Mouse (Mus musculus) ES-E14 (cell line): ENCODE measurements around the gene Kank4. TPM values are rescaled to one million over a fixed set of nuclear protein-coding genes. Genes with fewer than 3 reads are reported as not detected.
A peak's percentile ranks its signal among the peaks of the same experiment; 100 is the strongest.

Source experiments
- DNase-seq: peaks from one replicate; pipeline ENCODE4 v3.0.0-alpha.2; 2013; ENCODE audit warnings: low read depth, low spot score
- H3K27ac ChIP-seq: 2 replicates; pipeline ENCODE4 v1.5.1; 2012; ENCODE audit warnings: low read depth, mild to moderate bottlenecking, low read length, moderate library complexity, mixed read lengths; ENCODE audit not compliant: poor library complexity, insufficient read depth, severe bottlenecking
- H3K36me3 ChIP-seq: 2 replicates; pipeline ENCODE4 v1.6.1; 2012; ENCODE audit warnings: mild to moderate bottlenecking, low read length, moderate library complexity, mixed read lengths; ENCODE audit not compliant: control insufficient read depth, poor library complexity, insufficient read depth, severe bottlenecking
- H3K4me1 ChIP-seq, 2 experiments: fragments of 150-350 bp in 1 of 2; sonication (generic) in 1 of 2; 2 replicates each; pipeline ENCODE4 v1.6.1; 2012; ENCODE audit warnings: low read length in 2 of 2, mild to moderate bottlenecking in 1 of 2, mixed read lengths in 1 of 2; ENCODE audit not compliant: control insufficient read depth in 2 of 2, insufficient read depth in 2 of 2, poor library complexity in 1 of 2
- H3K4me3 ChIP-seq, 2 experiments: fragments of 150-350 bp in 1 of 2; sonication (generic) in 1 of 2; 2 replicates each; pipeline ENCODE4 v1.5.1; 2012; ENCODE audit warnings: low read length in 2 of 2, low read depth in 1 of 2, mild to moderate bottlenecking in 1 of 2, mixed read lengths in 1 of 2; ENCODE audit not compliant: insufficient read depth in 1 of 2, poor library complexity in 1 of 2, severe bottlenecking in 1 of 2
- H3K9ac ChIP-seq: 2 replicates; pipeline ENCODE4 v1.6.1; 2012; ENCODE audit warnings: low read depth, mild to moderate bottlenecking, low read length, mixed read lengths; ENCODE audit not compliant: poor library complexity, insufficient read depth, severe bottlenecking
- H3K9me3 ChIP-seq: fragments of 150-350 bp; sonication (generic); 2 replicates; pipeline ENCODE4 v1.6.1; 2012; ENCODE audit warnings: low read depth, mild to moderate bottlenecking, low read length; ENCODE audit not compliant: control insufficient read depth, insufficient read depth
- CHD2 ChIP-seq: IDR thresholded peaks from 2 replicates; pipeline ENCODE4 v1.6.1; 2014; ENCODE audit warnings: mild to moderate bottlenecking, low read depth, low read length, inconsistent platforms
- HCFC1 ChIP-seq: IDR thresholded peaks from 2 replicates; pipeline ENCODE4 v1.6.1; 2012; ENCODE audit warnings: low read length, inconsistent platforms, borderline replicate concordance; ENCODE audit not compliant: insufficient read depth
- MAFK ChIP-seq: IDR thresholded peaks from 2 replicates; pipeline ENCODE4 v1.6.1; 2014; ENCODE audit warnings: mild to moderate bottlenecking, low read depth, low read length, inconsistent platforms; ENCODE audit not compliant: insufficient read depth
- ZC3H11A ChIP-seq: IDR thresholded peaks from 2 replicates; pipeline ENCODE4 v1.6.1; 2012; ENCODE audit warnings: low read depth, mild to moderate bottlenecking, inconsistent platforms, low read length, borderline replicate concordance
- ZNF384 ChIP-seq: IDR thresholded peaks from 2 replicates; pipeline ENCODE4 v1.6.1; 2012; ENCODE audit warnings: low read depth, low read length, inconsistent platforms
- in situ Hi-C, 2 experiments: fragments of 600-800 bp; cut with MboI; formaldehyde crosslinking; loops; one replicate each; pipeline ENCODE4 v1.15.1; 2025; ENCODE audit warnings: low sequenced_read_pairs in 2 of 2, inconsistent platforms in 1 of 2; ENCODE audit not compliant: unreplicated experiment in 2 of 2
- total RNA-seq: library from RNA; depleted of rRNA; stranded (reverse); fragments of 300-350 nt; gene quantifications from 2 replicates; pipeline ENCODE4 v1.2.3, GENCODE M21; 2012

Gene Kank4
- total RNA-seq, 1 experiment: 5.4 TPM

- Histone ChIP-seq H3K27ac (peak overlapping the region; percentile 81; the same call in 1 of the 2 replicates), H3K36me3 (peaks cover 9% of the 10 kb centered on the region; the same call in 1 of the 2 replicates), H3K9ac (no peak overlapping the region), H3K4me1 (peaks cover 16 to 22% of the 10 kb centered on the region in 2 experiments), H3K9me3 (peaks cover 8% of the 10 kb centered on the region; the same call in 1 of the 2 replicates), H3K4me3 (no peak overlapping the region)
- TF ChIP-seq MAFK: no peak
- TF ChIP-seq ZNF384: no peak
- TF ChIP-seq ZC3H11A: no peak
- TF ChIP-seq HCFC1: no peak
- TF ChIP-seq CHD2: no peak
- in situ Hi-C loops: no loop called here
- DNase-seq: peak; percentile 78
Measured at GRCm38 (mm10) chr4:98847120-98847885, 30.0 kb upstream of the Kank4 start.

GRCm38 (mm10) chr4:98846396-98846795 is 29.1 kb upstream of the Kank4 start:
- H3K27ac ChIP-seq: peak overlapping the region; percentile 81
- peak; percentile 69 for DNase-seq
- H3K4me3 ChIP-seq: no peak overlapping the region
- TF ChIP-seq MAFK (no peak), ZNF384 (no peak), HCFC1 (no peak), CHD2 (0 out of 2 replicates have a peak, but pooled peaks have one; percentile 23)
- in situ Hi-C loops: no loop called here
- H3K9me3 ChIP-seq: peaks cover 8% of the 10 kb centered on the region; the same call in 1 of the 2 replicates
- peaks cover 7% of the 10 kb centered on the region; the same call in 1 of the 2 replicates for H3K36me3 ChIP-seq
- H3K9ac ChIP-seq: no peak overlapping the region; the same call in 1 of the 2 replicates
- peaks cover 16 to 22% of the 10 kb centered on the region in 2 experiments for H3K4me1 ChIP-seq

DNA sequence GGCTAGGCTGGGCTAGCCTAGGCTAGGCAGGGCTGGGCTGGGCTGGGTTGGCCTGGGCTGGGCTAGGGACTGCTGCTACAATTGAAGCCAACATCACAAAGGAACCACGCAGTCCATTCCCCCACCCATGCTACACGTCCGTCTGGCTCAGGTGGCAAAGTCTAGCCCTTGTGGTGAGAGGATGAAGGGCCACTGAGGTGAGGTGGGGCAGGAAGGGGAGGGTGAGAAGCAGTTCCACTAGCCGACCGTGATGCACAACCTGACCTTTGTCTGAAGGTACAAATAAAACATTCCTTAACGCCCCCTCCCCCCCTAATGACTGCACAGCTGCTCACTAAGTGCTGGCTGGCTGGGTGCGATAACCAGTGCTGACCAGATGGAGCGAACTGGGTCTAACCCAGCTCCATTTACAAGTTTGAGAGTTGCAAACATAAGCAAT is 28.4 kb upstream of the Kank4 start:
- in situ Hi-C loops: no loop called here
- H3K4me3 ChIP-seq: no peak overlapping the region
- H3K27ac ChIP-seq: peak overlapping the region; percentile 81
- H3K36me3 ChIP-seq: peaks cover 7% of the 10 kb centered on the region; the same call in 1 of the 2 replicates
- peaks cover 19 to 22% of the 10 kb centered on the region in 2 experiments for H3K4me1 ChIP-seq
- peaks cover 8% of the 10 kb centered on the region; the same call in 1 of the 2 replicates for H3K9me3 ChIP-seq
- DNase-seq: peak; percentile 86
- TF ChIP-seq ZNF384 (no peak), ZC3H11A (no peak), MAFK (no peak), CHD2 (0 out of 2 replicates have a peak, but pooled peaks have one; percentile 34), HCFC1 (no peak)
- H3K9ac ChIP-seq: peak overlapping the region; percentile 17; the same call in 1 of the 2 replicates

GRCm38 (mm10) chr4:98845201-98845600 is 27.9 kb upstream of the Kank4 start:
- no peak for DNase-seq
- no peak overlapping the region for H3K9ac ChIP-seq
- peaks cover 7% of the 10 kb centered on the region; the same call in 1 of the 2 replicates for H3K36me3 ChIP-seq
- in situ Hi-C loops: no loop called here
- TF ChIP-seq CHD2: no peak
- TF ChIP-seq HCFC1: no peak
- peaks cover 8% of the 10 kb centered on the region; the same call in 1 of the 2 replicates for H3K9me3 ChIP-seq
- peak overlapping the region; percentile 81 for H3K27ac ChIP-seq
- H3K4me1 ChIP-seq: peaks cover 23 to 26% of the 10 kb centered on the region in 2 experiments
- H3K4me3 ChIP-seq: no peak overlapping the region
